Mouse (Mus musculus) ES-CJ7 (cell line): ENCODE results near the gene Pcnt.
A peak's percentile ranks its signal among the peaks of the same experiment; 100 is the strongest.

Experiments
- DNase-seq: peaks from one replicate; pipeline ENCODE4 v3.0.0; 2011; ENCODE audit warnings: low read depth, low spot score

Pcnt gene

DNA sequence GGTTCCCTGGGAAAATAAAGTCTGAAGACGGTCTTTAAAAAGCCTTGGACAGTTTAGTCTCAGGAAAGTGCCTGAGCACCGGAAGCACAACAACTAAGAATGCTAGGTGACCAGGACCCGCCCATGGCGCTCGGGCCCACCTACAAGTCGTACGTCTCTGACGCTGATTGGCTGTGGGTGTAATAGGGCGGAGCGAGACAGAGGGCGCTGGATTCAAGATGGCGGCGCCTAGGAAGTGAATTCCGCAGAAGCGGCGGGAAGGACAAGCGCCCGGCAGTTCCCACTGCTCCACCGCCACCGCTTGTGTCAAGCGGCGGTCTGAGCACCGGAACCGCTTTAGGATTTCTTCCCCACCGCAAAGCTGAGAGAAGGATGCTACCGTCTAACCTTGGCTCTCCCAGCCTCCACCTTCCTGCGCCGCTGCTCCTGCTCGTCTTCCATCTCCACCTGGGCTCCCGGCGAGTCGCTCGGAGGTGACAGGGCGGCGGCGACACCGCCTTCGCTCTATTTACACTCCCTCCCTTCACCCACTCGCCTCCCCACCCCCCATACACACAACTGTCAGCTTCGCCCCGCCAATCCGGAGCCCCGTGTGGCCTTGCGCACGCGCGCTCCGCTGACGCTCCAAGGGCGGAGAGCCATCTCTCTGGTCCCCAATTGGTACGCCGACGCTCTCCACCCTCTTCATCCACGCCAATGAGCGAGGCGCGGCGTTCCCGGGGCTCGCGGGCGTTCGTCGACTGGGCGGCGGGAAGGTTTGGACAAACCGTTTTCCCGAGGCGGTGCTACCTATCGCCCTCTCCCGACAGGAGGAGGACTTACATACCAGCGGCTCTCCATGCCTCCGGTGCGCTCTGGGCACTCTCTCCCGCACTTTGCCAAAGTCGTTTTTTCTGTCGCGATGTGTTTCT lies at the start of gene Pcnt:
Gene Pcnt (minus strand): TSS at position 609 of the 911 bp plus-strand sequence.
- peak; percentile 99 for DNase-seq

DNA sequence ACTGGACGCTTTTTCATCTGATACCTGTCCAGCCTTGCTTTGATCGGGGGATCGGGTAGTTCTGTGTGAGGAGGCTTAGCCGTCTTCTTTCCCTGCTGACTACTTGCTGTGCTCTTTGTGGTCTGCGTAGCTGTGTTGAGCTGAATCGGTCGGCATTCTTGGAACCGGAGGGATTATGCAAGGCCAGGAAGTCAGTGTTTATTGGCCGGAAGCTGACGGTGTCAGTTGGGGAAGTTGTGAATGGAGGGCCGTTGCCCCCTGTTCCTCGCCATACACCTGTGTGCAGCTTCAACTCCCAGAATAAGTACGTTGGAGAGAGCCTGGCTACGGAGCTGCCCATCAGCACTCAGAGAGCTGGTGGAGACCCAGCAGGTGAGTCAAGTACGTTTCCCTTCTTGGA lies 46.6 kb upstream of the Pcnt start:
- no peak for DNase-seq

DNA sequence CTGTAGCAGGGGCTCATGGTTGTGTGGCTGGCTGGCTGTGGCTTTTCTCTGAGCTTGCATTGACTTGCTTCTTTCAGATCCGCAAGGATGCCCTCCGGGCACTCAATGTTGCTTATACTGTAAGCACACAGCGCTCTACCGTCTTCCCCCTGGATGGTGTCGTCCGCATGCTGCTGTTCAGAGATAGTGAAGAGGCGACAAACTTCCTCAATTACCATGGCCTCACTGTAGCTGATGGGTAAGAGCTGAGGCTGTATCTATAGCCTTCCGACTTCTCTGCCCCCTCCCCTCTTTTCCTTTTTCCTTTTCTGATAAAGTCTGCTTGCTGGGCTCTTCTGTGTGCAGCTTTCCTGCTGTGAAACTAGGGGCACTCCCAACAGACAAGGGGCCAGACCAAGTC lies 45.7 kb upstream of the Pcnt start:
- no peak for DNase-seq

DNA sequence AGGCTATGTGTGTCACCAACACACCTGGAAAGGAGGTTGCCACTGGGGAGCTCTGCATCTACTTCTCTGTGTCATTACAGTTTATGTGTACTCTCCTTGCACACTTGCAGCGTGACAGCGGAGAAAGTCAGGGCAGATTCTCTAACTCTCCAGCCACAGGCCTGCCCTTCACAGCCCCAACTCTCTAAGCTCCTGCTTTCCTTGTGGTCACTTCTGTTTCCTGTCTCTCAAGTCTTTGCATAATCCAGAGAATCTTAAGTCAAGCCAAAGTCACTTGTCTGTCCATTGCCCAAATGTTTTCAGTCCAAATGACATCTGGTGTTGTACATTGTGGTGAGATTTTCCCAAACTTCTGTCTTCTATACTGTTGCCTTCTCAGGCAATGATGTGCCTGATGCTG lies 43.7 kb upstream of the Pcnt start:
- DNase-seq = no peak

DNA sequence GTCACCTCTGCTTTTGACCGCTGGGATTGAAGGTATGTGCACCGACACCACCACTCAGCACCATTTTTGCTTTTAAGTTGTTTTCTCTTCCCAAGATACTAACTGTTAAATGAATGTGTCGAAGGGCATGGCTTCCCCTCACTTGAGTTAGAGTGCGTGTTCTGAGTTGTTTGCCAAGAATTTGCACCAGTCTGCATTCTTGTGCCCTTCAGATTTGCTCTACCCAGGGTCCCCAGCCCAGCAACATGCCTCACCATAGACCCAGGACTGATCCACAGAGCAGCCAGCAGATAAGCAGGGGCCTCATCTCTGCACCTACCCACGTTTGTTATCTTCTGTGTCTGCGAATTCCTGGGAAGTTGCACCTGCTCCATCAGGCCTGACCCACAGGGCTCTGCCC lies 38.9 kb upstream of the Pcnt start:
- DNase-seq = no peak

DNA sequence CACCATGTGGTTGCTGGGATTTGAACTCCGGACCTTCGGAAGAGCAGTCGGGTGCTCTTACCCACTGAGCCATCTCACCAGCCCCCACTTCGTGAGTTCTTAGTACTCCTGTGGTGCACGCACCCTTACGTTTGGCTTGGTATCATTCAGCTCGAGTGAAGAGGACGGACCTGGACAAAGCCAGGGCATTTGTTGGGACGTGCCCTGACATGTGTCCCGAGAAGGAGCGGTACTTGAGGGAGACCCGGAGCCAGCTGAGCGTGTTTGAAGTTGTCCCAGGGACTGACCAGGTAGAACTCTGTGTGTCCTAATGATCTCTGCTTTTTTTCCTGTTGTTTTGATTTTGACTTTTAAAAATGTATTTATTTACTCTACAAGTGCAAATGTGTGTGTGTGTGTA lies 38.3 kb upstream of the Pcnt start:
- DNase-seq = peak; percentile 42

DNA sequence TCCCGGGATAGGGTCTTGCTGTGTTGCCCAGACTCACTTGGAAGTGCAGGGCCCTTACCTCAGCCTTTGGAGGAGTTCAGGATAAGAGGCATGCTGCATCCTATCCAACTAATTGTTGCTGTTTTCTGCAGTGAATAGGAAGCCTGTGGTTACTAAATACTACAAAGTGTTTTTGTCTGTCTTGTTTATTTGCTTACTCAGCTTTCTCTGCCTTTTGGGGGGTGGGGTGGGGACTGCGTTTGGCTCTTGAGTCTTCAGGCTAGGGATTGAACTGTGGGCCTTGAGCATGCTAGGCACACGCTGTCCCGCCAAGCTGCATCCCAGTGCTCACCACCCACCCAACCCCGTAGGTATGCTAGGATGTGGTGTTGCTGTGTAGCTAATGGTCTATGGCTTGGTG lies 31.2 kb upstream of the Pcnt start:
- DNase-seq = no peak

DNA sequence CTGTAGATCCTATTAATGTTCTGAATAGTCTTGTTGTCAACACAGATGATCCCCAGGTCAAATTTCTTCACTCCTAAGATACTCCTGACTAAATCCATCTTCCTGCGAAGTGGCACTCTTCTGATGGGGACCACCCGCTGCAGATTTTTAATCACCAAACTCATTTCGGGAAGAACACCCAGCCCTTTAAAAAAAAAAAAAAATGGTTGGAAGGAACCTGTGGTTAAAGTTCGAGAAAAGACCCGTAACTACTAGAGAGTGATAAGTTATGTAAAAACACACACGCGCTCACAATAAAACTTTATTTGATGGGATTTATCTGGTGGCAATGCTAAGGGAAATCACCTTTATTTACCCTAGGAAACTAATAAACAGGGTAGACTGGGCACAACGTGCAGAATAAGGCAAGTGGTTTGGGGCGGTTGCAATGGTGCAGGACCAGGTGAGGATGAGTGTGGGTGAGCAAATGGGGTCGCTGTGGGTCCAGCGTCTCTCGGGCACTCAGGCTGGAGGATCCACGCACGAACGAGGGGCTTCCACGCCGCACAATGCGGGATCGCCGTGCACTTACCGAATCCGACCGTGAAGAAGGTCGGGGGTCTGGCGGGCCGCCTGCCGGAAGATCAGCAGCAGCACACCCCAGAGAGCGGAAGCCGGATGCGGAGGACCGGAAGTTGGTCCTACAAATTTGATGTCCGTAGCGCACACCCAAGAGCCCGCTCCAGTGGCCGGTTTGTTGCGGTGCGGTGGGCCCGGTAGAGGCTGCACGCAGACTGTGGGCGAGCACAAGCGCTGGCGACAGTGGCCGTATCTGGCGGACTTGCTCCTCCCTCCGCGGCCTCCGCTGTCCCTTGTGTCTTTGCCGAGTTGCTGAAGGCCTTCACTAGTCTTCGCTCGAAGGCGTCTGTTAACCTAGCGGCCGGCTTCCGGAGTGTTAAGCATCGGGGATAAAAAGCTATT lies 25.9 kb upstream of the Pcnt start, which contains the start of the genes Mcm3ap and Ybey:
Gene Mcm3ap (plus strand): TSS at position 725 of the 960 bp plus-strand sequence.
Gene Ybey (minus strand): TSS at position 912 of the 960 bp plus-strand sequence.
- DNase-seq = peak; percentile 94

DNA sequence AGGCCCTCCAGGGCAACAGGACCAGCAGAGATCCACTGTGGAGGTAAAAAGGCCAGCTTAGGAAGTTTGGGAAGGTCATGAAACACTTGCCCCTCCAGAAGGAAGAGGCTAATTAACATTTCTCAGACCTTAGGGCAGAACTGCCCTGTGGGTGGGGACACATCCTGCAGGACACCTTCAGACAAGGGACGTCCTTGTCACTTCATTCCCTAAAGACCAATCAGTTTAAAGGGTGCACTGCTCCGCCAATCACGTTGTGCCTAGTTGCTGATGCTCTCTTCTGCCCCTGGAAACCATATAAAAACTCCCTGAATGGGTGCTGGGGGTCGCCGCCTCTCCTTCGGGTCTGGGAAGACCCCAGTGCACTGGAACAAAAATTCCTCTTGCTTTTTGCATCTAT lies 20.1 kb upstream of the Pcnt start:
- DNase-seq = peak; percentile 69

DNA sequence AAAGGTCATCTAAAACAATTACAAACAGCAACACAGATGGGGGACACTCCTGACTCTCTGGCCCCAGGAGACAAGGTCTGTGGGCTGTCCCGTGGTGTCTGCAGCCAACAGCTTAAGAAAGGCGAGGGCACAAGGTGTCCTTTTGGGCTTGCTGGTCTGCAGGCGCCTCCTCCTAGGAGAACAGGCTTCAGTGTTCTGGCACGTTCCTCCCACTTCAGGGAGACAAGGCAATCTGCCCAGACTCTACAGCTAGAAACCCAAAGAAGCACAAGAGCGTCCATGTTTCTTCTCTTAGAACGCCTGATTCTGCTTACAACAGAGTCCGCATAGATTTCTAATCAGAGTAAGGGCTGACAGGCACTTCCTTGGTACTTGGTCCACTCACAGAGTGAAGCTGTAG lies 19.7 kb upstream of the Pcnt start:
- no peak for DNase-seq

DNA sequence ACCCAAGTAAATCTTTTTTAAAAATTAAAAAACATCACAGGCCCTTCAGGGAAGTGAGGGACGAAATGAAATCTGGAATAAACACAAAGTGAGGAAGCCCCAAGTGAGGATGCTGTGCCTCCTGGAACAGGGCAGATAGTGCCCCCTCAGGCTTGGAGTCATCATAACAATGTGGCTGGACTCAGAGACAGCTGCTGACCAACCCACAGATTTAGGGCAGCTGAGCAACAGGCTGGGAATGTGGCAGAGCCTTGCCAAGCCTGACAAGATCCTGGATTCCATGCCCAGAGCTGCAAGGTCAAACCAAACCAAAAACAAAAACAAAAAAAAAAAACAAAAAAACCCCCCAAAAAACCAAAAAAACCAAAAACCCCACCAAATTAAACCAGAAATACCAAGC lies 18.7 kb upstream of the Pcnt start:
- DNase-seq = no peak

DNA sequence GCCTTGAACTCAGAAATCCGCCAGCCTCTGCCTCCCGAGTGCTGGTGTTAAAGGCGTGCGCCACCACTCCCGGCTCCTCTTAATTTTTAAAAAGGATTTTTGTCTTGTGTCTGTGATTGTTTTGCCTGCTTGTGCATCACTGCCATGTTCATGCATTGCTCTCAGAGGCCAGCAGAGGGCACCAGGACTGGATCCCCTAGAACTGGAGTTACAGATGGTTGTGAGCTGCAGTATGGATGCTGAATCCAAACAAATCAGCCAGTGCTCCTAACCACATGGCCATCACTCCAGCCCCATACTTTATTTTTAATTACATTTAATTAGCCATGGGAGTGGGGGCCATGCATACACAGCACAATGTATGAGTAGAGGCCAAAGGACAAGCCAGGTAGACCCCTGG lies 12.7 kb upstream of the Pcnt start:
- DNase-seq = peak; percentile 69

DNA sequence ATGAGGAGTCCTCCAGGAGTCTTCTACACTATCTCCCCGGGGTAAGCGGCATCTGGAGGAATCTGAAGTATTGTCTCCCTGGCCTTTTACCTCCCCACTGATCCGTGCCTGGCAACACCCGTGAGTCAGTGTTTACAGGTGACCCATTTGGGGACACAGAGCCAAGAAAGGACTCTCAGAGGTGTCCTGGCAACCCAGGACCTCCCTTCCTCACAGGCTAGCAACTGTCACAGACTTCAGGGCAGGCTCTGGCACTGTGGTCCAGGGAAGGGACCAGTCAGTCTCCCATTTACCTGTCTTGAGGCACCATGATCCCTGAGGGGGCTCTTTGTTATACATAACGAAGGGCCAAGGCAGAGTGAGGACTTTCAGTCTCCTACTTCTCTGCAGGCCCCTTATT lies 6.3 kb upstream of the Pcnt start, which contains the start of gene 2610028H24Rik:
Gene 2610028H24Rik (plus strand): TSS at position 231 of the 400 bp plus-strand sequence.
- DNase-seq = no peak

DNA sequence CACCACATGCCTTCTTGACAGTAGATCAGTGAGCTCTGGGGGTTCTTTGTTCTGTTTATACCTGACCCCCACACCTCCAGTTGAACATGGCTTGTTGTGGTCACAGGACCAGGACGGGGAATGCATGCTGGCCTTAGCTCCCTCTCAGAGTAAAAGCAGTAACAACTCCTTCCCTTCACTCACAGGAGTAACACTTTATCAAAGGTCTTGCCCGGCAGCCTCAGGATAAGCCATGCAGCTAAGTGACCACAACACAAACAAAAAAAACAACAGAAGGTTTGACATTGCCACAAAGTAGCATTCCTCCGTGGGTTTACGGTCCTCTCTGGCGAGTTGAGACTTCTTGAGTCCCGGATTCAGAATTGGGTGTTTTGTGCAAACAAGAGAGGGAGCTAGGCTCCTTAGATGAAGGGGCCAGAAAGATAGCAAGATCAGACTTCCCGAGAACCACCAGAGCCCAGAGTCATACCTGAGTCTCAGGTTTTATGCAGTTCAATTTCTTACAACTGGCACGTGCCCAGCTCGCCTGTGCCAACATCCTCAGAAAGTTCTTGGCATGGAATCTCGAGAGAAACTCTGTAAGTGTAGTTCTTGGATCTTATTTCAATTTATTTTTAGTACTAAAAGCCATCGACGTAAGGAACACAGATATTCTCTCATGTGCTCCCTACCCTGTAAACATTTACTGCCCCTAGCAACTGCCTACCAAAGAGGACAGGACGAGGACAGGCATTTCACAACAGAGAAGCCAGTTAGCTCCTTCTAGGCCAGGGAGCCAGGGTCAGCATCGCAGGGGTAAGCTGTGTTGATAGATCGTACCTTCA lies 5.0 kb upstream of the Pcnt start:
- no peak for DNase-seq

DNA sequence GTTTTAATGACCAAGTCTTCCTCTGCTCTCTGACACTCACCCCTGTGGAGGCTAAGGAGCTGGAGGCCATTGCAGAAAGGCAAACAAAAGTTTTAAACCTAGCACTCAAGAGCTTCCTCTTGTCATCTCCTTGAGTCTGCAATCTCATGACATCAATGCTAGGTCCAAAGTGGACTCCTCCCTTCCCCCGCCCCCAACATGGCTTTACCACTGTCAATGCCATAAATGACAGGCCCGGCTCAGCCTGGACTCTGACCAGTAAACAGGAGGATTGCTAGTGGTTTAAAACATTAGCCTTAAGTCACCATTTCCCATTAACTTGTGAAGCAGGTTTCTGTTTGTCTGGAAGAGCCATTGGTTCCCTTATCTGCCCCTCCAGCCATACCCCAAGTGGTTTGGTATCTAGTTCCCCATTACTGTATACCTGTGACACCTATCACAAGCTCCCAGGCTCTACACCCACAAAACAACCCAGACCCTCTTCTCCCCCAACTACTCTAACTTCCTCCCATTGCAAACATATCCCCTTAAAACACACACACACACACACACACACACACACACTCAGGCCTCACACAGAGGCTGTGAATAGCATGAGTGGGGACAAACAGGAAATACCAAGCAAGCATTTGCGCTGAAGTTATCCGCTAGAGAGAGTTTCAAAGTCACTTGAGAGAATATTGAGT lies 3.6 kb upstream of the Pcnt start:
- no peak for DNase-seq

DNA sequence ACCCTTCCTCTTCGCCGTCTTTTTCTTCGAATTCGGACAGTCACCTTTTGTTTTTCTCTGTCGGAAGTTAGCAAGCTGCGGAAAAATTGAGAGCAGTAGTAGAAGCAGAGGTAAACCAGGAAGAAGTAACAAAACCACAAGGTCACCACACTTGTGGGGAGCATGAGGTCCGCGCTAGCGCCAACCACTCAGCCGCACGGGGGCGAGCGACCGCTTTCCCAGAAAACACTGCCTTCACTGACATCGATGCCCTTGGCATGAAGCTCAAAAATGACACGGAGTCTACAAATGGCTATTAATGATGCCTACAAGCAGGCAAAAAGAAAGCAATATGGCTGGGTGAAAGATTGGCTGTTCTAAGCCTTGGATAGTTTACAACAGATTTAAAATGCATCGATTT lies 2.3 kb downstream of the Pcnt start, which contains the start of gene AC141477.1:
Gene AC141477.1 (minus strand): TSS at position 164 of the 400 bp plus-strand sequence.
- peak; percentile 44 for DNase-seq

DNA sequence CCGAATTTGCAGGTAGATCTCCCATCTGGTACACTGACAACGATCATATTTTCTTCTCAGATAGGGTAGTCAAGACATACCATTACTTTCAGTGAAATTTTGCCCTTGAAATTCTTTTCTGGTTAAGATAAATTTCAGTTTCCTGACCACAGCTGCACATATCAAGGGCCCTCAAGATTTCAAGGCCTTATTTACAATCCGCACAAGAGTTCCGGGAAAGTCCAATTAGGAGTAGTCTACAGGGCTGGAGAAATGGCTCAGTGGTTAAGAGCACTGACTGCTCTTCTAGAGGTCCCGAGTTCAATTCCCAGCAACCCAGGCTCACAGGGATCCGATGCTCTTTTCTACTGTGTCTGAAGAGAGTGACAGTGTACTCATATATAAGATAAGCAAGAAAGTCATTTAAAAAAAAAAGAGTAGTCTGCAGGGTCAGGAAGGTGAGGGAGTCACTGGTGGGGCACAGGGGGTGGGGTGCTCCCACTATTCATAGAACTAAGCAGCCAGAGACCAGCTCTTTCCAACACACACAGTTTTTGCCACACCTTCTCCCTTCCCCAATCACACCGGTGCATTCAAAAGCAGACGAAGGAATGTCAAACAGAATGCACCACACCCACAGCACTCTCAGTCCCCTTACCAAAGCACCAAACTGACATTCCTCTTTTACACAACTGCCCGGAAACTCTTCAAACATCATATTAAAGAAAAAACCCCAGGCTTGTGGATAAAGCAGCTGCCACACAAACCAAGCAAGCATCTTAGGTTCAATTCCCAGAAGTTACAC lies 3.3 kb downstream of the Pcnt start:
- DNase-seq = peak; percentile 88

DNA sequence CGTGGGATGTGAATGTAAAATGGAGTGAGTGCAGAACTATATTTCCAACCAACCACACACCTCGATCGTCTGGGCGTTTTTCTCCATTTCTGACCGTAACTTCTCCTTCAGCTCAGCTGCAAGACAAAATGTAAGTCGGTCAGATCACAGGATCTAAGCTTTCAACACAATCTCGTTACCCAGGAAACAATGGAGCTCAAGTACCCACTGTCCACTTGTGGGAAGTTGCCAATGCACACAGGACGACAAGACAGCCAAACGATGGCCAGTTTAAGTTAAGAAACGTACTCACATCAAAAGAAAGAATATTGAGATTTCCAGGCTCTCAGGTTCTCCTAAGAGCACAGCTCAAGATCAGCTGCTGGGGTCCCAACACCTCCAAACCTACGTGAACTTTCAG lies 8.7 kb downstream of the Pcnt start:
- no peak for DNase-seq

DNA sequence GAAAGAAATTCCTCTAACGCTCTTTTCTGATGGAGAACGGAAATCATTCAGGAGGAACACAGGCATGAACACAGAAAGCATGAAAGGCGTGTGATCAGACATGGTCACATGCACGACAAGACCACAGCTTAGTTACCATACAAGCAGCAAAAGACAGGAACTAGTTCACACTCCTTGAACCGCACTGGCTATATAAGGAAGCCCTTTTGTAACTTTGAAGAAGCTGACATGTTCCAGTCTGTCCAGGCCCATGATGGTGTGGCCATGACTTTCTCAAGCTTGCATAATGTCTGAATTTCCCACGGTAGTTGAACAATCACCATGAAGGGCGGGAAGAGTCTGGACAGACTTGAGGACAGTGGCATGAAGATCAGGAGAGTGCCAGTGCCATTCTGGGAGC lies 16.9 kb downstream of the Pcnt start:
- no peak for DNase-seq

DNA sequence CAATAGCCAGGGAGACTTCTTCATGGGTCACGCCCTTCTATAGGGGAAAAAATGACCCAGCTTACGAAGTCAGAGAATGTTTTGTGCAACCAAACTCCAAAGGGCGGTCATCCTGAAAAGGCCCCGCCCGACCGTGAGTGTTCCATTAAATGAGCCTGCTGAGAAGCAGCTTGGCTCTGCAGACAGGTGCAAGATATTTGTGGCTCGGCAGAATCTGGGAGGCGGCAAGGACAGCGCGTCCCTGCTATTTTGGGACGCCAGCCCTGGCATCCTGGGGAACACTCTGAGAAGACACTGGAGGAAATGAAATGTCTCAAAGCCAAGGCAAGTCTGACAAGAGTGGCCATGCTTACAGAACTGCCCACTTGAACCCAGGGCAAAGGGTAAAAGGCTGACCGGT lies 25.8 kb downstream of the Pcnt start:
- DNase-seq = no peak
